Mouse (Mus musculus) kidney, embryonic 14.5 days (tissue): ENCODE measurements around the gene Olfr605. TPM values are rescaled to one million over a fixed set of nuclear protein-coding genes. Genes with fewer than 3 reads are reported as not detected.

ENCODE experiments used
- microRNA-seq: library from miRNA; unstranded; fragments of <30 nt; microRNA quantifications from one replicate; pipeline ENCODE4, GENCODE M21; 2016
- polyA plus RNA-seq: library from polyadenylated mRNA; unstranded; fragments of >200 nt; fragmentation: Nextera tagmentation; extraction: Ambion mirVana; gene quantifications from 2 replicates; pipeline ENCODE4 v1.2.1, GENCODE M21; 2014

Gene Olfr605
- polyA plus RNA-seq, 1 experiment from 2014 or later, result not detected

Small RNAs within 50 kb of the gene (microRNA-seq; reads per million reads assigned to microRNA genes)
- not detected for gene Gm25774

Other genes starting within 250 kb of the Olfr605 start
- not detected in 2 replicates for gene Olfr593, start 233.6 kb downstream of the Olfr605 start, polyA plus RNA-seq
- gene Olfr594, start 228.4 kb downstream of the Olfr605 start, polyA plus RNA-seq, result not detected in 2 replicates
- gene Usp17ld, start 192.9 kb downstream of the Olfr605 start, polyA plus RNA-seq, result not detected in 2 replicates
- gene Olfr596, start 139.8 kb downstream of the Olfr605 start, polyA plus RNA-seq, result not detected in 2 replicates
- not detected in 2 replicates for gene Olfr597, start 129.1 kb downstream of the Olfr605 start, polyA plus RNA-seq
- not detected in 2 replicates for gene Olfr598, start 121.9 kb downstream of the Olfr605 start, polyA plus RNA-seq
- gene Olfr599, start 109.5 kb downstream of the Olfr605 start, polyA plus RNA-seq, result not detected in 2 replicates
- gene Olfr600, start 95.8 kb downstream of the Olfr605 start, polyA plus RNA-seq, result not detected in 2 replicates
- not detected in 2 replicates for gene Olfr601, start 82.8 kb downstream of the Olfr605 start, polyA plus RNA-seq
- not detected in 2 replicates for gene Olfr603, start 59.3 kb downstream of the Olfr605 start, polyA plus RNA-seq
- gene Usp17lc, start 30.4 kb downstream of the Olfr605 start, polyA plus RNA-seq, result not detected in 2 replicates
- gene Olfr606, start 3.6 kb upstream of the Olfr605 start, polyA plus RNA-seq, result not detected in 2 replicates
- not detected in 2 replicates for gene Olfr607, start 18.7 kb upstream of the Olfr605 start, polyA plus RNA-seq
- not detected in 2 replicates for gene Olfr608, start 24.4 kb upstream of the Olfr605 start, polyA plus RNA-seq
- gene Olfr609, start 52.6 kb upstream of the Olfr605 start, polyA plus RNA-seq, result not detected in 2 replicates
- not detected in 2 replicates for gene Olfr610, start 66.7 kb upstream of the Olfr605 start, polyA plus RNA-seq
- not detected in 2 replicates for gene Olfr611, start 75.4 kb upstream of the Olfr605 start, polyA plus RNA-seq
- not detected in 2 replicates for gene Olfr612, start 97.3 kb upstream of the Olfr605 start, polyA plus RNA-seq
- not detected in 2 replicates for gene Olfr613, start 102.6 kb upstream of the Olfr605 start, polyA plus RNA-seq
- gene Olfr615, start 110.6 kb upstream of the Olfr605 start, polyA plus RNA-seq, result not detected in 2 replicates
- gene Olfr616, start 123.7 kb upstream of the Olfr605 start, polyA plus RNA-seq, result not detected in 2 replicates
- not detected in 2 replicates for gene Olfr617, start 127.6 kb upstream of the Olfr605 start, polyA plus RNA-seq
- gene Olfr618, start 144.7 kb upstream of the Olfr605 start, polyA plus RNA-seq, result not detected in 2 replicates
- gene Olfr619, start 155.1 kb upstream of the Olfr605 start, polyA plus RNA-seq, result not detected in 2 replicates
- not detected in 2 replicates for gene Olfr620, start 167.1 kb upstream of the Olfr605 start, polyA plus RNA-seq
- gene Olfr622, start 197.3 kb upstream of the Olfr605 start, polyA plus RNA-seq, result not detected in 2 replicates
- gene Olfr623, start 218.3 kb upstream of the Olfr605 start, polyA plus RNA-seq, result not detected in 2 replicates
- gene Olfr624, start 225.8 kb upstream of the Olfr605 start, polyA plus RNA-seq, result 0.04 TPM in 1 of 2 replicates, not detected in the other
- gene Olfr625-ps1, start 237.3 kb upstream of the Olfr605 start, polyA plus RNA-seq, result not detected in 2 replicates